Mouse (Mus musculus) forebrain, embryonic 16.5 days (tissue): ENCODE measurements at regions not wholly inside any gene's neighbourhood (a gene's known extent, or its start where the extent isn't known, plus 50 kb on each side); places are given as distances from the start of the nearest gene placed in this dataset.

Source experiments
- ATAC-seq: fragments of 200-750 bp; cut with Nextera tagmentation; 2 replicates; pipeline ENCODE4 v1.8.0; 2017; ENCODE audit warnings: mild to moderate bottlenecking, moderate library complexity
- H3K27ac ChIP-seq: fragments of 300-500 bp; sonication (generic); 2 replicates; pipeline ENCODE4 v1.5.1; 2014; ENCODE audit warnings: low read length, control low read depth
- H3K27me3 ChIP-seq: fragments of 300-500 bp; sonication (generic); replicated peaks from 2 replicates; pipeline ENCODE4 v1.6.1; 2014; ENCODE audit warnings: low read length; ENCODE audit not compliant: control insufficient read depth, insufficient read depth
- H3K36me3 ChIP-seq: fragments of 300-500 bp; sonication (generic); 2 replicates; pipeline ENCODE4 v1.6.1; 2014; ENCODE audit not compliant: control insufficient read depth, insufficient read depth
- H3K4me1 ChIP-seq: fragments of 300-500 bp; sonication (generic); replicated peaks from 2 replicates; pipeline ENCODE4 v1.6.1; 2014; ENCODE audit warnings: low read length; ENCODE audit not compliant: control insufficient read depth, insufficient read depth
- H3K4me2 ChIP-seq: fragments of 300-500 bp; sonication (generic); 2 replicates; pipeline ENCODE4 v1.6.1; 2014; ENCODE audit warnings: mild to moderate bottlenecking, low read length, control low read depth
- H3K4me3 ChIP-seq: fragments of 300-500 bp; sonication (generic); replicated peaks from 2 replicates; pipeline ENCODE4 v1.5.1; 2014; ENCODE audit warnings: mild to moderate bottlenecking, low read length, control low read depth
- H3K9ac ChIP-seq: fragments of 300-500 bp; sonication (generic); replicated peaks from 2 replicates; pipeline ENCODE4 v1.6.1; 2014; ENCODE audit warnings: low read depth, low read length, control low read depth
- H3K9me3 ChIP-seq: fragments of 300-500 bp; sonication (generic); 2 replicates; pipeline ENCODE4 v1.6.1; 2016; ENCODE audit warnings: low read length; ENCODE audit not compliant: control insufficient read depth
- WGBS: fragments of 180-500 bp; shearing (Covaris S2); extraction: QIAGEN DNeasy Blood & Tissue Kit; methylation state at CpG from one replicate; pipeline ENCODE4 v1.1.7; 2014; 5-methylcytosine and 5-hydroxymethylcytosine counted together

DNA sequence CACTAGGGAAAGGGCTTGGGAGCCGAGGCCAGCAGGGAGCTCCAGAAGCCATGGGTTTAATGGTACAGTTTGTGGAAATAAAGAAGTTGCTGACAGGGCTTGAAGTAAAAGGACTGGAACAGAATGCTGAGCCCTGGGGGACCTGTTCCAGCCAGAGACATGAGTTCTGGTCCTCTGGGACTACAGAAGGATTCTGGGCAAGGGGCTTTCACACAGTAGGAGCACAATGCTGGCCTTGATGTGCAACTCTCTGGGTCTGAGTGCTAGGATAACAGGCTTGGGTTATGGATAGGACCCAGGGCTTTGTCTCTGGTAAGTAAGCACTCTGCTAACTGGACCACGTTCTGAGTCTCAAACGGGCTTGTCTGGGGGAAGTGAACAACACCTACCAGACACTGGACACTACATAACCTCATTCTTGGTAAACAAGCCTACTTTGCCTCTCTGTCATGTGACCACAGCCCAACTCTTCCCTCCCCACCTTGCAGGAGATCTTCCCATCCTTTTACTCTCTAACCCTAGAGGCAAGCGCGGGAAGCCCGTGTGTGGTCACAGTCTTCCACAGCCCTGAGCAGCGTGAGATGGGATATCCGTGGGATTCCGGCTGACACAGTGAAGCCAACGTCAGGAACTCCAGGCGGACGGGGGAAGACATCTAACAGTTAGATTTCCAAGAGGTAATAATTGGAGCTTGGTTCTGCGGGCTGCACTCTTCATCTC, 116.3 kb downstream of the 2410131K14Rik start:
- Histone ChIP-seq H3K9me3 (no peaks in the 10 kb centered on the region), H3K4me2 (no peak overlapping the region), H3K27ac (no peak overlapping the region), H3K4me3 (no peak overlapping the region), H3K36me3 (no peaks in the 10 kb centered on the region), H3K4me1 (peaks cover 1% of the 10 kb centered on the region; the same call in 1 of the 2 replicates), H3K27me3 (no peaks in the 10 kb centered on the region), H3K9ac (no peak overlapping the region)
- WGBS: 88% methylated on average over 13 of the region's 13 CpGs
- ATAC-seq: no peak

DNA sequence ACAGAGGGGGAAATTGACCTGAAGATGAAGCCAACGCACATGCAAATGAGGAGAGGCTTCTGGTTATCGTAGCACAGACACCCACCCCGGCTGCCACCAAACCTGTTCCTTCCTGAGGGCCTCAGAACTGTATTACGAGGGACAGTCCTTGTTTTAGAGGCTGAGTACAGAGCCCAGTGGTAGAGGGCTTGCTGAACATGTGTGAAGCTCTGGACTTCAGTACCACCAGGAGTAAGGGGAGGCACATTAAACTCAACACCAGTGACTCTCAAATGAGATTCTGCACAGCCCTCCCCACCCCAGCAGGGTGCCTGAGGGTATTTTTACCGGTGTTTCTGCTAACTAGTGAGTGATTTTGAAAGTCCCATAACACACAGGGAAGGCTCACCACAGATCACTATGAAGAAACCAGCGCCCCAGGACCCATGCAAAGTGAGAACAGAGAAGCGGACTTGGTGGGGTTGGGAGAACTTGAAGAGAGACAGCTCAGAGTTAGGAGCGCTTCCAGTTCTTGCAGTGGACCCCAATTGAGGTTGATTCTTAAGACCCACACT, 116.9 kb downstream of the 2410131K14Rik start:
- no peak overlapping the region for H3K9ac ChIP-seq
- no peak overlapping the region for H3K4me3 ChIP-seq
- no peak overlapping the region for H3K4me2 ChIP-seq
- no peaks in the 10 kb centered on the region for H3K27me3 ChIP-seq
- no peak for ATAC-seq
- no peak overlapping the region for H3K27ac ChIP-seq
- no peaks in the 10 kb centered on the region for H3K9me3 ChIP-seq
- no peaks in the 10 kb centered on the region for H3K4me1 ChIP-seq
- H3K36me3 ChIP-seq: no peaks in the 10 kb centered on the region
- WGBS: 84% methylated on average over 8 of the region's 8 CpGs

DNA sequence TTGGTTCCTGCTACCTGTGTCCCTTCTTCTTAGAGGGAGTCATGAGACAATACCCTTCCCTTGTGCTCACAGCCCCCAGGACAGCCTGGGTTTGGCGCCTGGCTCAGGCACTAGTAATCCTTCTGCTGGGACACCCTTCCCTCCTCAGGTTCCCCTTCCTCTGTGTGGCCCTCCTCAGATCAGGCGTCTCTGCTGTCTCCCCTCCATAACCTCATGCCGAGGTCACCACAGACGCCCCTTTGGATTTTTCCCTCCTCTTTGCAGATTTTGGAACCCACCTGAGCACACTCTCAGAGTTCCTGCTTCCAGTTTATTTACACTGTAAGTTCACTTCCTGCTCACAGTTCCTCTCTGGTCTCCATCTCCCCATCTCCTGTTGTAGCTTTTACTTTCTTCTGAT, 117.7 kb downstream of the 2410131K14Rik start:
- no peaks in the 10 kb centered on the region for H3K4me1 ChIP-seq
- H3K4me3 ChIP-seq: no peak overlapping the region
- WGBS: 65% methylated on average over 4 of the region's 4 CpGs
- no peak for ATAC-seq
- no peak overlapping the region for H3K4me2 ChIP-seq
- H3K27me3 ChIP-seq: no peaks in the 10 kb centered on the region
- no peak overlapping the region for H3K27ac ChIP-seq
- no peak overlapping the region for H3K9ac ChIP-seq
- no peaks in the 10 kb centered on the region for H3K9me3 ChIP-seq
- no peaks in the 10 kb centered on the region for H3K36me3 ChIP-seq

DNA sequence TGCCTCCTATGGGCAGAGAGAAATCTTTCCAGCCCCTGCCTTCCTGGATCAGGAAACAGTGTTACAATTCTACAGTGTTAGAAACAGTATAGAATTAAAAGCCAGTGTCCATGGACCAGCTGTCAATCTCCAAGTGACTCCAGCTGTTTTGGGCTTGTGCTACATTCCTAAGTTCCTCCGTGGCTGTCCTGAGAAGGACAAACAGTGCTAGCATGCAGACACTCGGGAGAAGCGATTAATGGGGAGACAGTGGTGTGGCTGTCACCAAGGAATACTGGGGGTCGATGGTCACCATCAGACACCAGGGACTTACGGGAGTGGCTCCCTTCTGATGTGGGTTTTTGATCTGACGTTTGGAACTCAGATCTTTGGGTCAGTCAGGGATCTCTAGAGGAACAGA, 118.1 kb downstream of the 2410131K14Rik start:
- H3K4me1 ChIP-seq: no peaks in the 10 kb centered on the region
- ATAC-seq: no peak
- no peaks in the 10 kb centered on the region for H3K27me3 ChIP-seq
- H3K4me3 ChIP-seq: no peak overlapping the region
- 77% methylated on average over 6 of the region's 6 CpGs for WGBS
- H3K27ac ChIP-seq: no peak overlapping the region
- H3K9ac ChIP-seq: no peak overlapping the region
- H3K9me3 ChIP-seq: no peaks in the 10 kb centered on the region
- H3K4me2 ChIP-seq: no peak overlapping the region
- H3K36me3 ChIP-seq: no peaks in the 10 kb centered on the region

DNA sequence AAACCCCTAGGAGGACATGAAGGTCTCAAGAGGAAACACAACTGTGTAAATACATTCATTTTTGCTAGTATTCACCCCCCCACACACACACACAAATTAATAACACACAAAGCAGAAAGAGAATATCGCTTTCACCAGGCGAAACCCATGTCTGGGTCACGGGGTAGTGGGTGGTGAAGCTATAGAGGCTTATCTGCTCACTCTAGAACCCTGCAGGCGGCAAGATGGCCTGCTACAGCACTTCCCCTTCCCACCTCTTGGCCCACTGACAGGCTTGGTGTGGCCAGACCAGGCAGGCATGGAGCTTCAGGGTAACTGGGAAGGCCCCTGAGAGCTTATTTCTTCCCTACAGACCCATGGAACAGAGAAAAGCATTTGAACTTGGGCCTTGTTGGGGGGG, 119.6 kb downstream of the 2410131K14Rik start:
- Histone ChIP-seq H3K27ac (no peak overlapping the region), H3K4me1 (no peaks in the 10 kb centered on the region), H3K4me2 (no peak overlapping the region), H3K9me3 (no peaks in the 10 kb centered on the region), H3K27me3 (no peaks in the 10 kb centered on the region), H3K9ac (no peak overlapping the region), H3K36me3 (no peaks in the 10 kb centered on the region), H3K4me3 (no peak overlapping the region)
- WGBS: 96% methylated on average over 4 of the region's 4 CpGs
- no peak for ATAC-seq

DNA sequence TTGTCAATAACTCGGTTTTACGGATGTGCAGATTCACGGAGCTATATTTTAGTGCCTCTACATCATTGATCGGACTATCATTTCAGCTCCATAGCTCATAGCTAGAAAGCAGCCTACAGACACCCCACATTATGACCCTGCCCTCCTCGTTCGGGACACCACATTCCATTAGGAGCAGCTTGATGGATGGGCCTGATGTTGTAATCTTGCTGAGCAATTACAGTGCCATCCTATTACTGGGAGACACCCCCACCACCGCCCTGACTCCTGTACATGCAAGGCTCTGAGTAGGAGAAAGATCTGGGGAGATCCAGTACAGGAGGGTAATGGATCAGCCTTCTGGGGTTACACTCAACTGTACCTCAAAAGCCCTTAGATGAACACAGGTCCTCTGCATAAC, 120.2 kb downstream of the 2410131K14Rik start:
- Histone ChIP-seq H3K36me3 (no peaks in the 10 kb centered on the region), H3K4me3 (no peak overlapping the region), H3K27ac (no peak overlapping the region), H3K9me3 (no peaks in the 10 kb centered on the region), H3K4me1 (no peaks in the 10 kb centered on the region), H3K27me3 (no peaks in the 10 kb centered on the region), H3K9ac (no peak overlapping the region), H3K4me2 (no peak overlapping the region)
- 92% methylated on average over 7 of the region's 7 CpGs for WGBS
- ATAC-seq: no peak

DNA sequence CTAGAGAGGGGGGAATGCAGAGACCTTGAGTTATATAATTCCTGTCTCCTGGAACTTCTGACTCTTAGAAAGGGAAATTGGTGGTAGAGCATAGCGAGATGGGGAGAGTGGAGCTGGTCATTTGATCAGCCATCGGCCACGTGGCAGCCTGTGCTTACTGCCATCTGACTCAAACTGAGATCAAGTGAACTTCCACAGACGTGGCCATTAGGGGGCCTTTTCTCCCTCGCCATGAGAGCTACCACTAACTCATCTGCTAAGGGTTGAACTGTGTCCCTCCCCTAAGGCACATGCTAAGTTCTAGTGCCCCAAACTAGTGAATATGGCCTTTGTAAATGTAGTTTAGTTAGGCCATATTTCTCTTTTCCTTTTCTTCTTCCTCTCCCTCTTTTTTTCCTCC, 120.6 kb downstream of the 2410131K14Rik start:
- no peaks in the 10 kb centered on the region for H3K4me1 ChIP-seq
- H3K9ac ChIP-seq: no peak overlapping the region
- 37% methylated on average over 5 of the region's 5 CpGs for WGBS
- H3K9me3 ChIP-seq: no peaks in the 10 kb centered on the region
- H3K36me3 ChIP-seq: no peaks in the 10 kb centered on the region
- no peak for ATAC-seq
- H3K27ac ChIP-seq: no peak overlapping the region
- no peak overlapping the region for H3K4me3 ChIP-seq
- H3K4me2 ChIP-seq: no peak overlapping the region
- no peaks in the 10 kb centered on the region for H3K27me3 ChIP-seq

DNA sequence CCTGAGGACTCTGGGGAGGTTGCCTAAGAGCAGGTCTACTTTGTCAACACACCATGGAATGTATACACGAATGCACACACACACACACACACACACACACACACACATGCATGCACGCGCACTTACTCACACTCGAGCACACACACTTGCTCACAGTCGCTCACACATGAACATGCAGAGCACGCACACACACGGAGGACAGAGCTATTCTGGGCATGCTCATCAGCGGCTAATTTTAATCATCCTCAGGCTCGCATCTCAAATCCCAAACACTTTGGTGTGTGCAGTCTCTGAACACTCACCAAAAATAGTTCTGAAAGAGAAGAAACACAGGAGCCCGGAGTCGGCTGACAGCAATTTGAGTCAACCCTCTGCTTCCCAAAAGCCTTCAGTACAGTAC, 122.0 kb downstream of the 2410131K14Rik start:
- H3K9ac ChIP-seq: no peak overlapping the region
- ATAC-seq: no peak
- no peak overlapping the region for H3K4me3 ChIP-seq
- no peaks in the 10 kb centered on the region for H3K36me3 ChIP-seq
- no peak overlapping the region for H3K4me2 ChIP-seq
- H3K27ac ChIP-seq: no peak overlapping the region
- no peaks in the 10 kb centered on the region for H3K4me1 ChIP-seq
- no peaks in the 10 kb centered on the region for H3K27me3 ChIP-seq
- 91% methylated on average over 11 of the region's 11 CpGs for WGBS
- H3K9me3 ChIP-seq: no peaks in the 10 kb centered on the region

DNA sequence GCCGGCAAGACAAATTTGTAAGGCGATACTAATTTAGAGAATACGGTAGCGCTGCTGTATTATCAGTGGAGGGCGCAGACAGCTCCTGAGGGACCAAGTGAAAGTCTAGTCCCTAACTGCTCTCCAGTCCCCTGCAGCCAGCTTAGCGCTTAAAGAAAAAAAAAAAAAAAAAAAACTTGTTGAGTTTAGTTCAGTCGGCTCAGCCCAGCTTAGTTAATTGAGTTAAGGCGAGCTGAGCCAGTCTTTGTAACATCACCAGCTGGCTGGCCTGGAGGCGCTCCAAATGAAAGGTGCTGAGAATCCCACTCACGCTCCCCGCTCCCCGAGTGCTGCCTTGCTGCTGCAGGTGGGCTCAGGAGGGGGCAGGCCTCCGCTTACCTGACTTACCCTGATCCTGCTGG, 128.6 kb downstream of the 2410131K14Rik start:
- H3K4me2 ChIP-seq: peak overlapping the region; percentile 24
- no peak for ATAC-seq

More for the DNA sequence above, 128.6 kb downstream of the 2410131K14Rik start:
- Histone ChIP-seq H3K9ac (no peak overlapping the region), H3K4me3 (no peak overlapping the region), H3K36me3 (no peaks in the 10 kb centered on the region), H3K4me1 (peaks cover 9% of the 10 kb centered on the region), H3K27me3 (no peaks in the 10 kb centered on the region; the same call in 1 of the 2 replicates), H3K9me3 (no peaks in the 10 kb centered on the region), H3K27ac (no peak overlapping the region)
- WGBS: 3% methylated on average over 13 of the region's 13 CpGs
